Mouse (Mus musculus) liver, embryonic 14.5 days (tissue): ENCODE measurements around the gene Tcp10b. TPM values are rescaled to one million over a fixed set of nuclear protein-coding genes. Genes with fewer than 3 reads are reported as not detected.
"Not testable (repeated sequence)": the region's sequence is repeated elsewhere in the genome, so short reads cannot be mapped to it uniquely, and the experiment has no call there.

Experiments used
- ATAC-seq: fragments of 200-750 bp; cut with Nextera tagmentation; 2 replicates; pipeline ENCODE4 v1.8.0; 2017; ENCODE audit warnings: moderate number of reproducible peaks, mild to moderate bottlenecking, moderate library complexity; ENCODE audit not compliant: insufficient read depth
- DNase-seq, 3 experiments: peaks; one replicate each; pipeline ENCODE4 v3.0.0-alpha.2; 2012 to 2013; ENCODE audit warnings: low read depth in 3 of 3, low spot score in 3 of 3
- H3K27ac ChIP-seq: fragments of 300-500 bp; sonication (generic); 2 replicates; pipeline ENCODE4 v1.5.1; 2014; ENCODE audit warnings: moderate library complexity, mild to moderate bottlenecking, control low read depth, inconsistent platforms
- H3K27me3 ChIP-seq: fragments of 300-500 bp; sonication (generic); 2 replicates; pipeline ENCODE4 v1.6.1; 2014; ENCODE audit warnings: mild to moderate bottlenecking, low read length, moderate library complexity; ENCODE audit not compliant: control insufficient read depth, insufficient read depth
- H3K36me3 ChIP-seq: fragments of 300-500 bp; sonication (generic); replicated peaks from 2 replicates; pipeline ENCODE4 v1.6.1; 2014; ENCODE audit warnings: low read depth; ENCODE audit not compliant: control insufficient read depth, insufficient read depth
- H3K4me1 ChIP-seq, 2 experiments: fragments of 200-500 bp in 1 of 2; fragments of 300-500 bp in 1 of 2; sonication (generic) in 1 of 2; replicated peaks; 2 replicates each; pipeline ENCODE4 v1.6.1; 2012 to 2014; ENCODE audit warnings: antibody characterized with exemption in 1 of 2, inconsistent platforms in 1 of 2, low read length in 1 of 2; ENCODE audit not compliant: control insufficient read depth in 2 of 2, insufficient read depth in 2 of 2
- H3K4me2 ChIP-seq: fragments of 300-500 bp; sonication (generic); 2 replicates; pipeline ENCODE4 v1.6.1; 2014; ENCODE audit warnings: low read depth, mild to moderate bottlenecking, control low read depth, moderate library complexity
- H3K4me3 ChIP-seq, 2 experiments: fragments of 200-500 bp in 1 of 2; fragments of 300-500 bp in 1 of 2; sonication (generic) in 1 of 2; 2 replicates each; pipeline ENCODE4 v1.5.1; 2012 to 2014; ENCODE audit warnings: low read depth in 2 of 2, low read length in 2 of 2, mild to moderate bottlenecking in 2 of 2, control low read depth in 1 of 2, inconsistent platforms in 1 of 2, moderate library complexity in 1 of 2; ENCODE audit not compliant: insufficient read depth in 1 of 2
- H3K9ac ChIP-seq: fragments of 300-500 bp; sonication (generic); replicated peaks from 2 replicates; pipeline ENCODE4 v1.6.1; 2014; ENCODE audit warnings: mild to moderate bottlenecking, control low read depth, moderate library complexity
- H3K9me3 ChIP-seq: fragments of 300-500 bp; sonication (generic); 2 replicates; pipeline ENCODE4 v1.6.1; 2016; ENCODE audit warnings: low read length, mixed read lengths; ENCODE audit not compliant: control insufficient read depth
- CTCF ChIP-seq: IDR thresholded peaks from 2 replicates; pipeline ENCODE4 v1.5.1; 2016; ENCODE audit warnings: antibody characterized with exemption, low read depth, control low read depth
- WGBS: fragments of 180-500 bp; shearing (Covaris S2); extraction: QIAGEN DNeasy Blood & Tissue Kit; methylation state at CpG from one replicate; pipeline ENCODE4 v1.1.7; 2014; ENCODE audit not compliant: insufficient replicate concordance; 5-methylcytosine and 5-hydroxymethylcytosine counted together
- polyA plus RNA-seq, 2 experiments: library from polyadenylated mRNA; depleted of rRNA in 1 of 2; stranded (reverse) in 1 of 2; unstranded in 1 of 2; fragments of >200 nt; fragmentation: Nextera tagmentation in 1 of 2; extraction: Ambion mirVana in 1 of 2; gene quantifications; 2 replicates each; pipeline versions ENCODE4 v1.2.1 to v1.2.3; 2012 to 2014

Gene Tcp10b
- polyA plus RNA-seq (2012; rRNA removed) (0.10 TPM in 1 of 2 replicates, not detected in the other), polyA plus RNA-seq (2014; fragmentation: Nextera tagmentation; extraction: Ambion mirVana) (not detected in 2 replicates)

- H3K36me3 ChIP-seq, H3K4me3 ChIP-seq, H3K4me1 ChIP-seq, ATAC-seq, H3K9ac ChIP-seq, H3K4me2 ChIP-seq, H3K9me3 ChIP-seq, H3K27ac ChIP-seq, DNase-seq, H3K27me3 ChIP-seq: not testable (repeated sequence)
- WGBS: 68% methylated on average over 4 of the region's 4 CpGs
Observed at GRCm38 (mm10) chr17:13060804-13061203, at the start of gene Tcp10b. TSS of gene Tcp10b (plus strand) at chr17:13061104.

GRCm38 (mm10) chr17:13013316-13013715, 47.6 kb upstream of the Tcp10b start:
- Histone ChIP-seq H3K4me1 (peaks cover 0 to 5% of the 10 kb centered on the region in 2 experiments; a peak in 2 of 4 replicates), H3K27me3 (no peaks in the 10 kb centered on the region), H3K4me3 (no peak overlapping the region), H3K9ac (no peak overlapping the region), H3K4me2 (no peak overlapping the region), H3K9me3 (no peaks in the 10 kb centered on the region), H3K27ac (no peak overlapping the region), H3K36me3 (peaks cover 50% of the 10 kb centered on the region)
- no peak for TF ChIP-seq CTCF
- DNase-seq (no peak), ATAC-seq (no peak)
- 77% methylated on average over 3 of the region's 3 CpGs for WGBS

GRCm38 (mm10) chr17:13036627-13037192, 24.2 kb upstream of the Tcp10b start:
- H3K36me3 ChIP-seq, ATAC-seq: not testable (repeated sequence)
- 66% methylated on average over 3 of the region's 12 CpGs for WGBS

GRCm38 (mm10) chr17:13043846-13044673, 16.8 kb upstream of the Tcp10b start:
- H3K27ac ChIP-seq, H3K4me3 ChIP-seq, H3K4me2 ChIP-seq, H3K9ac ChIP-seq, H3K36me3 ChIP-seq, H3K27me3 ChIP-seq, H3K9me3 ChIP-seq, H3K4me1 ChIP-seq: not testable (repeated sequence)
- ATAC-seq (peak; percentile 26; the same call in 1 of the 2 replicates), DNase-seq (peak; percentile 11 to 14 (median 12))
- TF ChIP-seq CTCF: peak; percentile 75
- 3% methylated on average over 3 of the region's 4 CpGs for WGBS

More at GRCm38 (mm10) chr17:13036627-13037192, 24.2 kb upstream of the Tcp10b start:
- not testable (repeated sequence) for H3K27me3 ChIP-seq, H3K4me1 ChIP-seq, H3K9me3 ChIP-seq, H3K27ac ChIP-seq, H3K9ac ChIP-seq, H3K4me2 ChIP-seq, DNase-seq, H3K4me3 ChIP-seq

- not testable (repeated sequence) for H3K9ac ChIP-seq, H3K4me1 ChIP-seq, DNase-seq, H3K4me3 ChIP-seq, ATAC-seq, H3K9me3 ChIP-seq, H3K36me3 ChIP-seq, H3K4me2 ChIP-seq, H3K27me3 ChIP-seq, H3K27ac ChIP-seq
- WGBS: 40% methylated on average over 1 of the region's 8 CpGs
Observed at GRCm38 (mm10) chr17:13052124-13052813, 8.6 kb upstream of the Tcp10b start, which contains the start of gene Gpr31b. TSS of gene Gpr31b (minus strand) at chr17:13052296.

GRCm38 (mm10) chr17:13062882-13063281, 2.0 kb downstream of the Tcp10b start:
- H3K27ac ChIP-seq, H3K27me3 ChIP-seq, H3K36me3 ChIP-seq, DNase-seq, H3K4me1 ChIP-seq, H3K4me2 ChIP-seq, H3K9ac ChIP-seq, ATAC-seq, H3K9me3 ChIP-seq, H3K4me3 ChIP-seq: not testable (repeated sequence)
- 62% methylated on average over 4 of the region's 7 CpGs for WGBS

GRCm38 (mm10) chr17:13067864-13068385, 7.0 kb downstream of the Tcp10b start:
- not testable (repeated sequence) for ATAC-seq, H3K27ac ChIP-seq, DNase-seq, H3K27me3 ChIP-seq, H3K4me2 ChIP-seq, H3K4me3 ChIP-seq, H3K36me3 ChIP-seq, H3K4me1 ChIP-seq, H3K9ac ChIP-seq, H3K9me3 ChIP-seq
- 58% methylated on average over 1 of the region's 4 CpGs for WGBS
